Mouse (Mus musculus) liver, adult 2 months (tissue): ENCODE measurements around the gene Slc38a9. TPM values are rescaled to one million over a fixed set of nuclear protein-coding genes. Genes with fewer than 3 reads are reported as not detected.
"Not testable (repeated sequence)": the region's sequence is repeated elsewhere in the genome, so short reads cannot be mapped to it uniquely, and the experiment has no call there.

ENCODE experiments used
- DNase-seq: peaks from one replicate; pipeline ENCODE4 v3.0.0-alpha.2; 2011; ENCODE audit warnings: low read depth, low spot score; ENCODE audit errors: extremely low read depth
- H3K27ac ChIP-seq: fragments of 200-500 bp; replicated peaks from 2 replicates; pipeline ENCODE4 v1.5.1; 2012; ENCODE audit warnings: low read depth, mild to moderate bottlenecking, control low read depth, inconsistent platforms, low read length; ENCODE audit not compliant: insufficient read depth
- H3K27me3 ChIP-seq: fragments of 200-500 bp; 2 replicates; pipeline ENCODE4 v1.6.1; 2012; ENCODE audit warnings: mild to moderate bottlenecking, moderate library complexity, low read length, inconsistent platforms; ENCODE audit not compliant: control insufficient read depth, insufficient read depth
- H3K36me3 ChIP-seq: fragments of 200-500 bp; 2 replicates; pipeline ENCODE4 v1.6.1; 2012; ENCODE audit warnings: low read length, inconsistent platforms; ENCODE audit not compliant: control insufficient read depth, insufficient read depth
- H3K4me1 ChIP-seq: fragments of 200-500 bp; 2 replicates; pipeline ENCODE4 v1.6.1; 2011; ENCODE audit warnings: low read length; ENCODE audit not compliant: control insufficient read depth, insufficient read depth
- H3K4me3 ChIP-seq: fragments of 200-500 bp; 2 replicates; pipeline ENCODE4 v1.5.1; 2011; ENCODE audit warnings: low read depth, mild to moderate bottlenecking, control low read depth, low read length, moderate library complexity; ENCODE audit not compliant: insufficient read depth
- H3K79me2 ChIP-seq: fragments of 200-500 bp; 2 replicates; pipeline ENCODE4 v1.6.1; 2012; ENCODE audit warnings: inconsistent platforms, mild to moderate bottlenecking, low read length, moderate library complexity; ENCODE audit not compliant: control insufficient read depth, insufficient read depth
- H3K9ac ChIP-seq: fragments of 200-500 bp; 2 replicates; pipeline ENCODE4 v1.6.1; 2012; ENCODE audit warnings: low read depth, mild to moderate bottlenecking, control low read depth, inconsistent platforms, low read length
- CTCF ChIP-seq: fragments of 200-500 bp; IDR thresholded peaks from 2 replicates; pipeline ENCODE4 v1.5.1; 2011; ENCODE audit warnings: low read depth, low read length, control low read depth
- POLR2A ChIP-seq: fragments of 200-500 bp; IDR thresholded peaks from 2 replicates; pipeline ENCODE4 v1.6.1; 2011; ENCODE audit warnings: low read length, control low read depth; ENCODE audit not compliant: insufficient read depth; ENCODE audit errors: extremely low read depth
- WGBS: fragments of 180-500 bp; shearing (Covaris S2); methylation state at CpG from one replicate; pipeline ENCODE4 v1.1.7; 2018; 5-methylcytosine and 5-hydroxymethylcytosine counted together
- polyA plus RNA-seq: library from polyadenylated mRNA; depleted of rRNA; stranded (reverse); fragments of >200 nt; gene quantifications from 2 replicates; pipeline ENCODE4 v1.2.3, GENCODE M21; 2012
- total RNA-seq: library from RNA; depleted of rRNA; stranded (reverse); fragments of >200 nt; gene quantifications from 2 replicates; pipeline ENCODE4 v1.2.3, GENCODE M21; 2014

The Slc38a9 gene
- total and polyA plus RNA-seq, 2 experiments = 4.9 to 8.6 TPM

- 87% methylated on average over 9 of the region's 9 CpGs for WGBS
Measured at GRCm38 (mm10) chr13:112721946-112722729, 61.6 kb downstream of the Slc38a9 start.

GRCm38 (mm10) chr13:112724260-112724659 is 63.7 kb downstream of the Slc38a9 start:
- not testable (repeated sequence) for H3K9ac ChIP-seq, DNase-seq, H3K36me3 ChIP-seq, H3K27ac ChIP-seq, H3K79me2 ChIP-seq, H3K4me3 ChIP-seq, H3K4me1 ChIP-seq, H3K27me3 ChIP-seq

More at GRCm38 (mm10) chr13:112721946-112722729, 61.6 kb downstream of the Slc38a9 start:
- DNase-seq = no peak
- no peaks in the 10 kb centered on the region for H3K27me3 ChIP-seq
- H3K36me3 ChIP-seq = peaks cover 6% of the 10 kb centered on the region
- H3K4me1 ChIP-seq = no peaks in the 10 kb centered on the region
- H3K9ac ChIP-seq = no peak overlapping the region
- TF ChIP-seq POLR2A (no peak), CTCF (no peak)
- no peak overlapping the region for H3K27ac ChIP-seq
- H3K79me2 ChIP-seq = no peaks in the 10 kb centered on the region
- no peak overlapping the region for H3K4me3 ChIP-seq

GRCm38 (mm10) chr13:112726002-112726401 is 65.5 kb downstream of the Slc38a9 start:
- no peaks in the 10 kb centered on the region for H3K79me2 ChIP-seq
- WGBS = 68% methylated on average over 3 of the region's 3 CpGs
- TF ChIP-seq POLR2A = no peak
- no peak for TF ChIP-seq CTCF
- H3K4me3 ChIP-seq = no peak overlapping the region
- H3K4me1 ChIP-seq = no peaks in the 10 kb centered on the region
- H3K27me3 ChIP-seq = no peaks in the 10 kb centered on the region
- H3K27ac ChIP-seq = no peak overlapping the region
- no peak for DNase-seq
- H3K36me3 ChIP-seq = peaks cover 9% of the 10 kb centered on the region
- H3K9ac ChIP-seq = no peak overlapping the region

GRCm38 (mm10) chr13:112733311-112733710 is 72.8 kb downstream of the Slc38a9 start:
- no peak for DNase-seq
- no peak overlapping the region for H3K4me3 ChIP-seq
- H3K4me1 ChIP-seq = no peaks in the 10 kb centered on the region
- H3K36me3 ChIP-seq = peaks cover 9% of the 10 kb centered on the region
- H3K27me3 ChIP-seq = no peaks in the 10 kb centered on the region
- 94% methylated on average over 12 of the region's 12 CpGs for WGBS
- no peaks in the 10 kb centered on the region for H3K79me2 ChIP-seq
- H3K27ac ChIP-seq = no peak overlapping the region
- TF ChIP-seq CTCF (no peak), POLR2A (no peak)
- no peak overlapping the region for H3K9ac ChIP-seq

- Histone ChIP-seq H3K27ac (no peak overlapping the region; the same call in 1 of the 2 replicates), H3K36me3 (peaks cover 8% of the 10 kb centered on the region; the same call in 1 of the 2 replicates), H3K79me2 (no peaks in the 10 kb centered on the region), H3K4me3 (no peak overlapping the region), H3K4me1 (no peaks in the 10 kb centered on the region), H3K9ac (0 out of 2 replicates have a peak overlapping the region, but pooled peaks have one; percentile 14), H3K27me3 (no peaks in the 10 kb centered on the region)
- 81% methylated on average over 14 of the region's 14 CpGs for WGBS
- TF ChIP-seq CTCF (no peak), POLR2A (no peak)
- peak; percentile 19 for DNase-seq
Measured at GRCm38 (mm10) chr13:112734906-112735713, 74.6 kb downstream of the Slc38a9 start.

- Histone ChIP-seq H3K79me2 (no peaks in the 10 kb centered on the region), H3K27ac (no peak overlapping the region), H3K36me3 (peaks cover 6% of the 10 kb centered on the region; the same call in 1 of the 2 replicates), H3K27me3 (no peaks in the 10 kb centered on the region), H3K4me1 (no peaks in the 10 kb centered on the region), H3K4me3 (no peak overlapping the region), H3K9ac (no peak overlapping the region)
- 89% methylated on average over 10 of the region's 10 CpGs for WGBS
- DNase-seq = no peak
- no peak for TF ChIP-seq POLR2A
- no peak for TF ChIP-seq CTCF
Measured at GRCm38 (mm10) chr13:112736407-112736806, 75.9 kb downstream of the Slc38a9 start.
